Comparison of ENCODE assay signal across 24 mouse cellular contexts in the genomic region with DNA sequence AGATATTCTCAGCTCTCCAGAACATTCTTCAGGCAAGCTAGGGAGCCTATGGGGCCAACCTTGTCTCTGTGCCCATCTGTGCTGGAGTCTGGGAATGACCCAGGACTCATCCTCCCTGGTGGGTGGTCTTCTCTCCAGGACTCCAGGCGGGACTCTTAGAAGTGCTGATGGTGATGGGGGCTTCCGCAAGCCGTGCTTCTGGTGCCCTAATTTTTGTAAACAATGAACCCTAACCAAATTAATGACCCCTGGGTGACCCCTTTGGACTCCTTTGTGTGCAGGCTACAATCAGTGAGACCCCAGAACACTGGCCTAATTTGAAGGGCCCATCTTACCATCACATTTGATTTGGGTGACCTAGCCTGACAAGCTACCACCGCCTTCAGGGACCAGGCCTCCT.
DNase-seq lines count a peak whose midpoint lies in the region; ATAC-seq lines count a peak whose summit lies in the region.
"Had no signal": no experiment of that assay in that cellular context is flagged by ENCODE, and none has a peak within 500 bp of the region (broad histone marks: within the 10 kb centered on the region; RNA-seq: fewer than 3 reads in every experiment).

No protein-coding gene starts in this region.

- H3K36me3 ChIP-seq in embryonic facial prominence, embryonic 14.5 days (ENCODE audit: control insufficient read depth, insufficient read depth, low read length): no peaks in the 10 kb centered on the region
- H3K36me3 ChIP-seq in embryonic facial prominence, embryonic 10.5 days (replicated peaks): no peaks in the 10 kb centered on the region
- H3K36me3 ChIP-seq in midbrain, embryonic 10.5 days: no peaks in the 10 kb centered on the region
- H3K36me3 ChIP-seq in midbrain, embryonic 16.5 days (ENCODE audit: control insufficient read depth, insufficient read depth, low read length): no peaks in the 10 kb centered on the region
- H3K36me3 ChIP-seq: embryonic facial prominence, embryonic 12.5 days; embryonic facial prominence, embryonic 15.5 days; forebrain, embryonic 12.5 days had no signal

- peak; percentile 84; the same call in 1 of the 2 replicates for ATAC-seq in embryonic facial prominence, embryonic 14.5 days (ENCODE audit: low read depth)
- no peak for ATAC-seq in midbrain, embryonic 16.5 days
- ATAC-seq: CD4-positive, CD25-positive, alpha-beta regulatory T cell, adult 4 months; forebrain, embryonic 14.5 days; forebrain, postnatal 0 days had no signal

- H3K4me2 ChIP-seq in embryonic facial prominence, embryonic 14.5 days (ENCODE audit: low read depth, low read length): no peak overlapping the region
- H3K4me2 ChIP-seq in midbrain, embryonic 16.5 days (ENCODE audit: low read length): no peak overlapping the region
- H3K4me2 ChIP-seq: embryonic facial prominence, embryonic 12.5 days; embryonic facial prominence, embryonic 15.5 days; forebrain, embryonic 12.5 days had no signal

- H3K27me3 ChIP-seq in embryonic facial prominence, embryonic 14.5 days (replicated peaks; ENCODE audit: control insufficient read depth, insufficient read depth, low read length): no peaks in the 10 kb centered on the region
- H3K27me3 ChIP-seq in embryonic facial prominence, embryonic 10.5 days (replicated peaks; ENCODE audit: low read depth, poor library complexity, severe bottlenecking): 0 out of 2 replicates have a peak, but pooled peaks cover 22% of the 10 kb centered on the region
- no peaks in the 10 kb centered on the region for H3K27me3 ChIP-seq in midbrain, embryonic 10.5 days (ENCODE audit: low read depth, poor library complexity, severe bottlenecking)
- H3K27me3 ChIP-seq in midbrain, embryonic 16.5 days (ENCODE audit: control insufficient read depth, insufficient read depth, low read depth, low read length): no peaks in the 10 kb centered on the region
- H3K27me3 ChIP-seq: embryonic facial prominence, embryonic 12.5 days; embryonic facial prominence, embryonic 15.5 days had no signal

- 53% methylated on average over 4 of the region's 4 CpGs for WGBS in embryonic facial prominence, embryonic 14.5 days
- WGBS in embryonic facial prominence, embryonic 10.5 days: 43% methylated on average over 4 of the region's 4 CpGs
- WGBS in midbrain, embryonic 10.5 days: 58% methylated on average over 4 of the region's 4 CpGs
- 65% methylated on average over 4 of the region's 4 CpGs for WGBS in midbrain, embryonic 16.5 days

- no peak overlapping the region for H3K27ac ChIP-seq in embryonic facial prominence, embryonic 14.5 days (replicated peaks; ENCODE audit: low read depth, low read length)
- H3K27ac ChIP-seq in embryonic facial prominence, embryonic 10.5 days (replicated peaks): no peak overlapping the region
- 0 out of 2 replicates have a peak overlapping the region, but pooled peaks have one; percentile 3 for H3K27ac ChIP-seq in midbrain, embryonic 10.5 days (replicated peaks)
- no peak overlapping the region for H3K27ac ChIP-seq in midbrain, embryonic 16.5 days (ENCODE audit: low read length)
- H3K27ac ChIP-seq: embryonic facial prominence, embryonic 12.5 days; embryonic facial prominence, embryonic 15.5 days; forebrain, embryonic 12.5 days had no signal

- DNase-seq in embryonic facial prominence, embryonic 14.5 days (ENCODE audit: low spot score): peak; percentile 65
- DNase-seq in embryonic facial prominence, embryonic 10.5 days (ENCODE audit: low spot score): no peak
- no peak for DNase-seq in midbrain, embryonic 10.5 days (ENCODE audit: low spot score)
- peak; percentile 12 for DNase-seq in ES-CJ7 (ENCODE audit: low read depth, low spot score)
- peak; percentile 99 for DNase-seq in retina, postnatal 1 day
- DNase-seq in layer of hippocampus, adult 8-10 months (ENCODE audit: low spot score in 2 of 2): no peak
- DNase-seq: adrenal gland, adult 2 months; adrenal gland, postnatal 10 days; adrenal gland, postnatal 25 days; B cell, adult 2 months; cerebellum, adult 11 months; cerebellum, adult 18-20 months; cerebellum, adult 8-10 months; cerebellum, adult 9-11 months; cerebellum, postnatal 14 days; cerebellum, postnatal 36 days; embryo, embryonic 11 days; forebrain, postnatal 0 days had no signal

- H3K4me1 ChIP-seq in embryonic facial prominence, embryonic 14.5 days (ENCODE audit: control insufficient read depth, insufficient read depth, low read length): no peaks in the 10 kb centered on the region
- H3K4me1 ChIP-seq in embryonic facial prominence, embryonic 10.5 days: peaks cover 25% of the 10 kb centered on the region
- H3K4me1 ChIP-seq in midbrain, embryonic 10.5 days: peaks cover 13% of the 10 kb centered on the region
- H3K4me1 ChIP-seq in midbrain, embryonic 16.5 days (ENCODE audit: control insufficient read depth, insufficient read depth, low read length): peaks cover 4% of the 10 kb centered on the region; the same call in 1 of the 2 replicates
- H3K4me1 ChIP-seq: embryonic facial prominence, embryonic 15.5 days had no signal

- H3K9ac ChIP-seq in embryonic facial prominence, embryonic 14.5 days (ENCODE audit: low read depth, low read length): no peak overlapping the region
- no peak overlapping the region for H3K9ac ChIP-seq in midbrain, embryonic 16.5 days (ENCODE audit: low read depth, low read length)
- H3K9ac ChIP-seq: embryonic facial prominence, embryonic 12.5 days; embryonic facial prominence, embryonic 15.5 days; forebrain, embryonic 12.5 days; forebrain, postnatal 0 days had no signal

- H3K4me3 ChIP-seq in embryonic facial prominence, embryonic 14.5 days (ENCODE audit: low read depth, low read length): no peak overlapping the region
- no peak overlapping the region for H3K4me3 ChIP-seq in embryonic facial prominence, embryonic 10.5 days
- H3K4me3 ChIP-seq in midbrain, embryonic 10.5 days: no peak overlapping the region
- no peak overlapping the region for H3K4me3 ChIP-seq in midbrain, embryonic 16.5 days (ENCODE audit: low read depth, low read length)
- H3K4me3 ChIP-seq: embryonic facial prominence, embryonic 12.5 days; embryonic facial prominence, embryonic 15.5 days; forebrain, embryonic 12.5 days had no signal

- no peaks in the 10 kb centered on the region for H3K9me3 ChIP-seq in embryonic facial prominence, embryonic 14.5 days (ENCODE audit: control insufficient read depth, low read length)
- H3K9me3 ChIP-seq in embryonic facial prominence, embryonic 10.5 days: no peaks in the 10 kb centered on the region
- no peaks in the 10 kb centered on the region for H3K9me3 ChIP-seq in midbrain, embryonic 10.5 days (replicated peaks)
- no peaks in the 10 kb centered on the region for H3K9me3 ChIP-seq in midbrain, embryonic 16.5 days (replicated peaks; ENCODE audit: control insufficient read depth, low read length, poor library complexity, severe bottlenecking)
- H3K9me3 ChIP-seq: embryonic facial prominence, embryonic 12.5 days; embryonic facial prominence, embryonic 15.5 days; forebrain, embryonic 12.5 days had no signal

Comparison
In these comparisons a context has a peak if more than half of its experiments do, and no peak if none do; other contexts are left out.
1. DNase-seq: peak in embryonic facial prominence, embryonic 14.5 days (single experiment), ES-CJ7 (single experiment) and retina, postnatal 1 day (single experiment); none in embryonic facial prominence, embryonic 10.5 days (single experiment), midbrain, embryonic 10.5 days (single experiment) and layer of hippocampus, adult 8-10 months (0 of 2).